Mouse (Mus musculus) midbrain, embryonic 11.5 days (tissue): Measurements from ENCODE around the gene Nemf. TPM values are rescaled to one million over a fixed set of nuclear protein-coding genes. Genes with fewer than 3 reads are reported as not detected.

Experiments
- ATAC-seq: fragments of 200-750 bp; cut with Nextera tagmentation; 2 replicates; pipeline ENCODE4 v1.8.0; 2017; ENCODE audit warnings: moderate TSS enrichment, moderate library complexity; ENCODE audit not compliant: low FRiP score
- DNase-seq: peaks from one replicate; pipeline ENCODE4 v3.0.0; 2015; ENCODE audit warnings: low spot score; ENCODE audit errors: missing footprints
- H3K27ac ChIP-seq: fragments of 300-500 bp; sonication (generic); 2 replicates; pipeline ENCODE4 v1.5.1; 2014; ENCODE audit warnings: low read depth, low read length
- H3K27me3 ChIP-seq: fragments of 300-500 bp; sonication (generic); 2 replicates; pipeline ENCODE4 v1.6.1; 2014; ENCODE audit warnings: mild to moderate bottlenecking, low read length, moderate library complexity, mixed read lengths; ENCODE audit not compliant: control insufficient read depth, insufficient read depth
- H3K36me3 ChIP-seq: fragments of 300-500 bp; sonication (generic); 2 replicates; pipeline ENCODE4 v1.6.1; 2014; ENCODE audit warnings: mild to moderate bottlenecking, low read length, moderate library complexity, mixed read lengths; ENCODE audit not compliant: control insufficient read depth, insufficient read depth
- H3K4me1 ChIP-seq: fragments of 300-500 bp; sonication (generic); 2 replicates; pipeline ENCODE4 v1.6.1; 2014; ENCODE audit warnings: low read length; ENCODE audit not compliant: control insufficient read depth, insufficient read depth
- H3K4me2 ChIP-seq: fragments of 300-500 bp; sonication (generic); 2 replicates; pipeline ENCODE4 v1.6.1; 2014; ENCODE audit warnings: mild to moderate bottlenecking, moderate library complexity
- H3K4me3 ChIP-seq: fragments of 300-500 bp; sonication (generic); 2 replicates; pipeline ENCODE4 v1.5.1; 2014; ENCODE audit warnings: low read depth, low read length
- H3K9ac ChIP-seq: fragments of 300-500 bp; sonication (generic); 2 replicates; pipeline ENCODE4 v1.6.1; 2014; ENCODE audit warnings: low read length
- H3K9me3 ChIP-seq: fragments of 300-500 bp; sonication (generic); 2 replicates; pipeline ENCODE4 v1.6.1; 2016; ENCODE audit warnings: low read length; ENCODE audit not compliant: control insufficient read depth
- WGBS: fragments of 180-500 bp; shearing (Covaris S2); extraction: QIAGEN DNeasy Blood & Tissue Kit; methylation state at CpG from one replicate; pipeline ENCODE4 v1.1.7; 2014; 5-methylcytosine and 5-hydroxymethylcytosine counted together
- microRNA-seq: library from miRNA; unstranded; fragments of <30 nt; microRNA quantifications from one replicate; pipeline ENCODE4, GENCODE M21; 2017
- polyA plus RNA-seq: library from polyadenylated mRNA; unstranded; fragments of >200 nt; fragmentation: Nextera tagmentation; extraction: Ambion mirVana; gene quantifications from 2 replicates; pipeline ENCODE4 v1.2.1, GENCODE M21; 2014

Gene Nemf
- polyA plus RNA-seq, 1 experiment from 2014 or later = 89.5 TPM

DNA sequence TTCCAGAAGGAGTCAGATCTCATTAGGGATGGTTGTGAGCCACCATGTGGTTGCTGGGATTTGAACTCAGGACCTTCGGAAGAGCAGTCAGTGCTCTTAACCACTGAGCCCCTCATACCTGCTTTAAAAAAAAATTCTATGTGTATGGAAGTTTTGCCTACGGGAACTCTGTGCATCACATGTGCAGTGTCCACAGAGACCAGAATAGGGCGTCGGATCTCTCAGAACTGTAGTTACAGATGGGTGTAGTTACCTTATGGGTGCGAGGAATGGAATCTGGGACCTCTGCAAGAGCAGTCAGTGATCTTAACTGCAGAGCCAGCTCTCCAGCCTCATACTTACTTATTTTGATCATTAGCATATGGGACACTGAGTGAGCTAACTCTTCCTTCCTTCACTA lies 94.7 kb downstream of the Nemf start:
- H3K4me3 ChIP-seq = no peak overlapping the region
- H3K36me3 ChIP-seq = no peaks in the 10 kb centered on the region
- H3K9me3 ChIP-seq = no peaks in the 10 kb centered on the region
- H3K27me3 ChIP-seq = no peaks in the 10 kb centered on the region
- H3K27ac ChIP-seq = no peak overlapping the region
- peak; percentile 81 for DNase-seq
- H3K4me2 ChIP-seq = no peak overlapping the region
- 92% methylated on average over 5 of the region's 5 CpGs for WGBS
- no peak overlapping the region for H3K9ac ChIP-seq
- no peak for ATAC-seq
- H3K4me1 ChIP-seq = no peaks in the 10 kb centered on the region; the same call in 1 of the 2 replicates

Small RNA genes within 50 kb of the gene (microRNA-seq; reads per million reads assigned to microRNA genes)
- not detected for gene Gm47299
- not detected for gene Gm47305

Other genes starting within 250 kb of the Nemf start
- gene Rps29, start 198.0 kb downstream of the Nemf start, polyA plus RNA-seq = 1,283 and 1,438 TPM in 2 replicates
- 28.9 and 31.1 TPM in 2 replicates for gene Lrr1, start 188.4 kb downstream of the Nemf start, polyA plus RNA-seq
- gene Rpl36al, start 173.1 kb downstream of the Nemf start, polyA plus RNA-seq = 470 and 474 TPM in 2 replicates
- gene Mgat2, start 173.0 kb downstream of the Nemf start, polyA plus RNA-seq = 34.5 and 35.7 TPM in 2 replicates
- gene Gm49383, start 160.1 kb downstream of the Nemf start, polyA plus RNA-seq = 37.6 and 38.9 TPM in 2 replicates
- 12.4 and 13.3 TPM in 2 replicates for gene Dnaaf2, start 158.7 kb downstream of the Nemf start, polyA plus RNA-seq
- gene Gm49384, start 152.9 kb downstream of the Nemf start, polyA plus RNA-seq = 39.9 and 40.8 TPM in 2 replicates
- 29.8 and 31.6 TPM in 2 replicates for gene Pole2, start 129.0 kb downstream of the Nemf start, polyA plus RNA-seq
- 2.9 and 3.3 TPM in 2 replicates for gene Klhdc1, start 116.0 kb downstream of the Nemf start, polyA plus RNA-seq
- 272 and 275 TPM in 2 replicates for gene Klhdc2, start 60.5 kb downstream of the Nemf start, polyA plus RNA-seq
- 47.7 and 48.6 TPM in 2 replicates for gene Arf6, start 15.0 kb upstream of the Nemf start, polyA plus RNA-seq
- 1.4 and 1.6 TPM in 2 replicates for gene Gm9887, start 15.3 kb upstream of the Nemf start, polyA plus RNA-seq
- 16.4 and 17.8 TPM in 2 replicates for gene Vcpkmt, start 225.9 kb upstream of the Nemf start, polyA plus RNA-seq